Mouse (Mus musculus) liver, adult 2 months (tissue): Measurements from ENCODE around the gene Fam120a. TPM values are rescaled to one million over a fixed set of nuclear protein-coding genes. Genes with fewer than 3 reads are reported as not detected.
A peak's percentile ranks its signal among the peaks of the same experiment; 100 is the strongest.

Experiments used
- DNase-seq: peaks from one replicate; pipeline ENCODE4 v3.0.0-alpha.2; 2011; ENCODE audit warnings: low read depth, low spot score; ENCODE audit errors: extremely low read depth
- H3K27ac ChIP-seq: fragments of 200-500 bp; replicated peaks from 2 replicates; pipeline ENCODE4 v1.5.1; 2012; ENCODE audit warnings: low read depth, mild to moderate bottlenecking, control low read depth, inconsistent platforms, low read length; ENCODE audit not compliant: insufficient read depth
- H3K27me3 ChIP-seq: fragments of 200-500 bp; 2 replicates; pipeline ENCODE4 v1.6.1; 2012; ENCODE audit warnings: mild to moderate bottlenecking, moderate library complexity, low read length, inconsistent platforms; ENCODE audit not compliant: control insufficient read depth, insufficient read depth
- H3K36me3 ChIP-seq: fragments of 200-500 bp; 2 replicates; pipeline ENCODE4 v1.6.1; 2012; ENCODE audit warnings: low read length, inconsistent platforms; ENCODE audit not compliant: control insufficient read depth, insufficient read depth
- H3K4me1 ChIP-seq: fragments of 200-500 bp; 2 replicates; pipeline ENCODE4 v1.6.1; 2011; ENCODE audit warnings: low read length; ENCODE audit not compliant: control insufficient read depth, insufficient read depth
- H3K4me3 ChIP-seq: fragments of 200-500 bp; 2 replicates; pipeline ENCODE4 v1.5.1; 2011; ENCODE audit warnings: low read depth, mild to moderate bottlenecking, control low read depth, low read length, moderate library complexity; ENCODE audit not compliant: insufficient read depth
- H3K79me2 ChIP-seq: fragments of 200-500 bp; 2 replicates; pipeline ENCODE4 v1.6.1; 2012; ENCODE audit warnings: inconsistent platforms, mild to moderate bottlenecking, low read length, moderate library complexity; ENCODE audit not compliant: control insufficient read depth, insufficient read depth
- H3K9ac ChIP-seq: fragments of 200-500 bp; 2 replicates; pipeline ENCODE4 v1.6.1; 2012; ENCODE audit warnings: low read depth, mild to moderate bottlenecking, control low read depth, inconsistent platforms, low read length
- CTCF ChIP-seq: fragments of 200-500 bp; IDR thresholded peaks from 2 replicates; pipeline ENCODE4 v1.5.1; 2011; ENCODE audit warnings: low read depth, low read length, control low read depth
- POLR2A ChIP-seq: fragments of 200-500 bp; IDR thresholded peaks from 2 replicates; pipeline ENCODE4 v1.6.1; 2011; ENCODE audit warnings: low read length, control low read depth; ENCODE audit not compliant: insufficient read depth; ENCODE audit errors: extremely low read depth
- WGBS: fragments of 180-500 bp; shearing (Covaris S2); methylation state at CpG from one replicate; pipeline ENCODE4 v1.1.7; 2018; 5-methylcytosine and 5-hydroxymethylcytosine counted together
- polyA plus RNA-seq: library from polyadenylated mRNA; depleted of rRNA; stranded (reverse); fragments of >200 nt; gene quantifications from 2 replicates; pipeline ENCODE4 v1.2.3, GENCODE M21; 2012
- total RNA-seq: library from RNA; depleted of rRNA; stranded (reverse); fragments of >200 nt; gene quantifications from 2 replicates; pipeline ENCODE4 v1.2.3, GENCODE M21; 2014

Fam120a gene
- total and polyA plus RNA-seq, 2 experiments = 40.1 to 45.1 TPM

DNA sequence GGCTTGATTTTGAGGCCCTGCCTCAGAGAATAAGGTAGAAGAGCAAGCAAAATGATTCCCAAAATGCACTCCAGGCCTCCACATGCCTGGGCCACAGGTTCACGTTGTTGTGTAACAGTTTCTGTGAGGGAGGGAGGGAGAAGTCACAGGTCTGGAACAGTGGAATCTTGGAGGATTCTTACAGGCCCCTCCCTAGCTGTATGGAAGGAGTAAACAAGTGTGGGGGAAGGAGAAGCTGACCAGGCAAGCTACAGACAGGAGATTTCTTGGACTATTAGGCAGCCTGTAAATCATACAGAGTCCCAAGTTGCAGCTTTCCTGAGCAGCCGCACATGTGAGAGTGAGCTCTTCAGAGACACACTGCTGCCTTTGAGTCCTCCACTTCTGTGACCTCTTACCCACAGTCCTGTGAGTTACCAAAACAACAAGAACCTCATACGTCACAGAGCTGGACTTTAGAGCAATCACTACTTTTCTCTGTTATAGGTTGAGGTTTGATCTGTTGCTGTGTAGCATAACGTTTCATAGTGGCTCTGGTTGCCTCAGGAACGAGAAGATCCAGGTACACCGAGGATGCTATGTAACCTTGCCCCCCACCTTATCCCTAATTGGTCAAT, 14.8 kb upstream of the Fam120a start:
- TF ChIP-seq CTCF (no peak), POLR2A (no peak)
- Histone ChIP-seq H3K27me3 (no peaks in the 10 kb centered on the region), H3K4me3 (no peak overlapping the region), H3K36me3 (no peaks in the 10 kb centered on the region), H3K79me2 (no peaks in the 10 kb centered on the region), H3K4me1 (peaks cover 12% of the 10 kb centered on the region; the same call in 1 of the 2 replicates), H3K27ac (peak overlapping the region; percentile 63), H3K9ac (0 out of 2 replicates have a peak overlapping the region, but pooled peaks have one; percentile 3)
- DNase-seq = peak; percentile 80
- WGBS = 27% methylated on average over 6 of the region's 6 CpGs

DNA sequence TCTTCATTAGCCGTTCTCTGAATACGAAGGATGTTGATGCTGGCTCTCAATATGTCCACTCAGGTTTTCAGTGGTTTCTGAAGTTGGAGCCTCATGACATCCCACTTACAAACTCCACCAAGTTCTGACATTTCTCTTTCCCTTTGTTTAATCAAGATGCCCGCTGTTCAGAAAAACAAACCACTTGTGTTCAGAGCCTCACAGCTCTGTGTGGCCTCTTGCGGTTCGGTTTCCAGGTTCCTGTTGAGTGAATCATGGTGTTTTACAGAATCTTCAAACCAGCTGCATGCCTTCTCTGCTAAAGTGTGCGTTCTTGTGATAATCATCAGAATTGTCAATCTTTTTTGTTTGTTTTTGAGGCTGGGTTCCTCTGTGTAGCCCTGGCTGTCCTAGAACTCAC, 11.3 kb upstream of the Fam120a start:
- DNase-seq = no peak
- H3K9ac ChIP-seq = no peak overlapping the region
- TF ChIP-seq CTCF (no peak), POLR2A (no peak)
- 82% methylated on average over 6 of the region's 6 CpGs for WGBS
- H3K27me3 ChIP-seq = no peaks in the 10 kb centered on the region
- no peak overlapping the region for H3K4me3 ChIP-seq
- no peak overlapping the region for H3K27ac ChIP-seq
- H3K36me3 ChIP-seq = no peaks in the 10 kb centered on the region
- no peaks in the 10 kb centered on the region for H3K79me2 ChIP-seq
- peaks cover 12% of the 10 kb centered on the region; the same call in 1 of the 2 replicates for H3K4me1 ChIP-seq

DNA sequence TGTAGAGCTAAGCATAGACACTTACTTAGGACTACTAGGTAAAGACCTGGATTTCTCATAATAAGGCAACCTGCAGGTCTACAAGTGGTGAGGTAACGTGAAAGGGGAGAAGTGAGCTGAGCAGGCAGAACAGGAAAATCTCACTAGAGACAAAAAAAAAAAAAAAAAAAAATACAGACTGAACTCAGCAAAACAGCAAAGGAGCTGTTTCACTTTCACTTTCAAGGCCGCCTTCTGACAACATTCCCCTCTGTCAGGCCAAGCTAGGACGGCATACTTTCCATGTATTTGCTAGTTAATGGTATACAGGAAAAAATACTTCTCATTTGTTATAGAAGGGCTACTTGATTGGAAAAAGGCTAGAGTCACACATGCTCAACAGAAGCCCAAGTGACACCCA, 10.0 kb upstream of the Fam120a start:
- peak overlapping the region; percentile 60; the same call in 1 of the 2 replicates for H3K27ac ChIP-seq
- peaks cover 10% of the 10 kb centered on the region; the same call in 1 of the 2 replicates for H3K4me1 ChIP-seq
- TF ChIP-seq POLR2A (no peak), CTCF (no peak)
- 1% methylated on average over 3 of the region's 3 CpGs for WGBS
- H3K36me3 ChIP-seq = no peaks in the 10 kb centered on the region
- H3K4me3 ChIP-seq = peak overlapping the region; percentile 31; the same call in 1 of the 2 replicates
- no peaks in the 10 kb centered on the region for H3K79me2 ChIP-seq
- no peaks in the 10 kb centered on the region for H3K27me3 ChIP-seq
- DNase-seq = peak; percentile 76
- peak overlapping the region; percentile 60 for H3K9ac ChIP-seq

GRCm38 (mm10) chr13:48974699-48975098, 6.9 kb upstream of the Fam120a start:
- Histone ChIP-seq H3K27ac (no peak overlapping the region), H3K4me3 (no peak overlapping the region), H3K27me3 (no peaks in the 10 kb centered on the region), H3K36me3 (no peaks in the 10 kb centered on the region), H3K4me1 (peaks cover 10% of the 10 kb centered on the region; the same call in 1 of the 2 replicates), H3K9ac (no peak overlapping the region), H3K79me2 (no peaks in the 10 kb centered on the region)
- DNase-seq = no peak
- TF ChIP-seq POLR2A (no peak), CTCF (no peak)
- WGBS = 62% methylated on average over 2 of the region's 2 CpGs

GRCm38 (mm10) chr13:48974266-48974665, 6.4 kb upstream of the Fam120a start:
- no peak for TF ChIP-seq POLR2A
- no peak for TF ChIP-seq CTCF
- no peaks in the 10 kb centered on the region for H3K27me3 ChIP-seq
- H3K27ac ChIP-seq = no peak overlapping the region
- H3K4me3 ChIP-seq = no peak overlapping the region
- no peak for DNase-seq
- whole genome bisulfite sequencing = 69% methylated on average over 4 of the region's 4 CpGs
- peaks cover 10% of the 10 kb centered on the region; the same call in 1 of the 2 replicates for H3K4me1 ChIP-seq
- H3K79me2 ChIP-seq = no peaks in the 10 kb centered on the region
- H3K36me3 ChIP-seq = no peaks in the 10 kb centered on the region
- no peak overlapping the region for H3K9ac ChIP-seq

DNA sequence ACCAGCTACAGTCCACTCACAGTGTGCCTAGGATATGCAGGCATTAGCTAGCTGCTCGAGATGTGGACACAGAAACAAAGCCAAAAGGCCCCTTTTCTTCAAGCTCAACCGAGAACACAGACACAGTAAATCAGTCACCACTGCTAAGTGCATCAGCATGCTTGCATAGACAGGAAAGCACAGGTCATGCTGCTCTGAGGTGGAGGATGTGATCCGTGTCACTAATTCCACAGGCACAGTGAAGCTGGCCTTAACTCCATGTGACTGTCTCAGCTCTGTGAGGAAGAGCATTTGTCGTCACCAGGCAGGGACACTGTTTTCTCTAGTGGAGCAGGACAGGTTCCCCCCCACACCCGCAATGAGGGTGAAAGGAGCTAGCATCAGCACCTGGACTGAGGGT, 5.4 kb upstream of the Fam120a start:
- H3K27ac ChIP-seq = no peak overlapping the region

More for the DNA sequence above, 5.4 kb upstream of the Fam120a start:
- TF ChIP-seq CTCF (no peak), POLR2A (no peak)
- no peaks in the 10 kb centered on the region for H3K79me2 ChIP-seq
- DNase-seq = no peak
- no peak overlapping the region for H3K9ac ChIP-seq
- no peak overlapping the region for H3K4me3 ChIP-seq
- 82% methylated on average over 5 of the region's 5 CpGs for WGBS
- peaks cover 10% of the 10 kb centered on the region; the same call in 1 of the 2 replicates for H3K4me1 ChIP-seq
- no peaks in the 10 kb centered on the region for H3K27me3 ChIP-seq
- no peaks in the 10 kb centered on the region for H3K36me3 ChIP-seq
